Mouse (Mus musculus) testis, adult 2 months (tissue): ENCODE data around the gene B830017H08Rik.

ENCODE experiments used
- CTCF ChIP-seq: fragments of 200-500 bp; IDR thresholded peaks from 2 replicates; pipeline ENCODE4 v1.5.1; 2012; ENCODE audit warnings: low read depth, mild to moderate bottlenecking, inconsistent platforms, low read length, moderate library complexity; ENCODE audit not compliant: control insufficient read depth, insufficient read depth, insufficient replicate concordance
- POLR2A ChIP-seq: fragments of 200-500 bp; IDR thresholded peaks from 2 replicates; pipeline ENCODE4 v1.6.1; 2012; ENCODE audit warnings: low read depth, mild to moderate bottlenecking, inconsistent platforms, low read length, moderate library complexity; ENCODE audit not compliant: control insufficient read depth

DNA sequence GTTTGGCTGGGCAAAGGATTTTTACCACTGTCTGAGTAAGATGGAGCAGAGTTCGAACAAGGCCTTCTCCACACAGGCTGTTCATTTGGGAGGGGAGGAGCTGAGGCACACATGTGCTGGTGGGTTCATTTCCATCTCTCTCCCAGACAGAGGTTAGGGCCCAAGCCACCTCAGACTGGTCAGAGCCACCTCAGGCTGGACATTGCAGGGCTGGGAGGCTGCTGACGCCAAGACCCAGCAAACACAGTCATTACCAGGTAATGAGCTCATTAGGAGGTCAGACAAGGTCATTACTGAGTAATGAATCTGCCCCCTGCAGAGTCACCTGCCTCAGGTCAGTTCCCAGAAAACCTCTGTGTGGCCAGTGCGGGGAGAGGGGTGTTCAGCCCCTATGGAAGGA is 4.1 kb upstream of the B830017H08Rik start:
- no peak for TF ChIP-seq CTCF
- TF ChIP-seq POLR2A: no peak
